Mouse (Mus musculus) liver, adult 2 months (tissue): ENCODE measurements around the gene Popdc3.

Experiments
- CTCF ChIP-seq: fragments of 200-500 bp; IDR thresholded peaks from 2 replicates; pipeline ENCODE4 v1.5.1; 2011; ENCODE audit warnings: low read depth, low read length, control low read depth
- POLR2A ChIP-seq: fragments of 200-500 bp; IDR thresholded peaks from 2 replicates; pipeline ENCODE4 v1.6.1; 2011; ENCODE audit warnings: low read length, control low read depth; ENCODE audit not compliant: insufficient read depth; ENCODE audit errors: extremely low read depth

- TF ChIP-seq POLR2A (no peak), CTCF (no peak)
These were observed 33.7 kb upstream of the Popdc3 start for GRCm38 (mm10) chr10:45144038-45144817.
